Mouse (Mus musculus) embryo, embryonic 9.5 days (tissue): Measurements from ENCODE around the gene Pnmt.
"Not testable (repeated sequence)": the region's sequence is repeated elsewhere in the genome, so short reads cannot be mapped to it uniquely, and the experiment has no call there.

Experiments used
- DNase-seq: peaks from one replicate; pipeline ENCODE4 v3.0.0-alpha.2; 2017; ENCODE audit errors: extremely low spot score

The Pnmt gene

DNA sequence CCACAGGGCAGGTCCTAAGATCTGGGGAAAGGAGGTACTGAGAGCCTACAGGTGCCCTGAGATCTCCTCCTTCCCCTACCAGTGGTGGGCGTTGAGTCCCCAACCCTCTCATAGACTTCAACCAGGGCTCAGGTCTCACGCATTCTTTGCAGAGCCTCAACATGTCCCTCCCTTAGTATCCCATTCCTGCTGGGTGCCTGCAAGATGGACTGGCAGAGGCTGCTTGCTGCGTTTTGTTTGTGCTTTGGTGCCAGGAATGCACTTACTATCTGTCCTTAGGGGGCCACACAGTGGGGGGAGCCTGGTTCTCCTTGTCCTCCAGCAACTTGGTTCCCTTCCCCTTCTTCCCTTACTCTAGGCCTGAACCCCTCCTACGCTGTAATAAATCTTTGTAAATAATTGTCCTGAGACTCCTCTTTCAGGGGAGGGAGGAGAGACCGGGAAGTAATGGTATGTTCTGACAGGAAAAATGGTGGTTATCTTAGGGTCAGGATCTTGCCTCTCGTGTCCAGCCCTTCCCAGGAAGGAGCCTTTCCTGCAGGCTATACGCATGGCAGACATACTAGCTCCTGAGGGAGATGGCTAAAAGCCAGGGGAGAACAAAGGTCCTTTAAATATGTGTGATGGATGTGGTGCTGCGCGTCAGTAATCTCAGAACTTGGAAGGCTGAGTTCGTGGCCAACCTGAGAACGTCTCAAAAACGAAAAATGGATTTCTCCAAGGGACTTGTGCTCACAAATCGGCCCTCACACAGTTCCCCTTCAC, 28.7 kb upstream of the Pnmt start:
- no peak for DNase-seq

DNA sequence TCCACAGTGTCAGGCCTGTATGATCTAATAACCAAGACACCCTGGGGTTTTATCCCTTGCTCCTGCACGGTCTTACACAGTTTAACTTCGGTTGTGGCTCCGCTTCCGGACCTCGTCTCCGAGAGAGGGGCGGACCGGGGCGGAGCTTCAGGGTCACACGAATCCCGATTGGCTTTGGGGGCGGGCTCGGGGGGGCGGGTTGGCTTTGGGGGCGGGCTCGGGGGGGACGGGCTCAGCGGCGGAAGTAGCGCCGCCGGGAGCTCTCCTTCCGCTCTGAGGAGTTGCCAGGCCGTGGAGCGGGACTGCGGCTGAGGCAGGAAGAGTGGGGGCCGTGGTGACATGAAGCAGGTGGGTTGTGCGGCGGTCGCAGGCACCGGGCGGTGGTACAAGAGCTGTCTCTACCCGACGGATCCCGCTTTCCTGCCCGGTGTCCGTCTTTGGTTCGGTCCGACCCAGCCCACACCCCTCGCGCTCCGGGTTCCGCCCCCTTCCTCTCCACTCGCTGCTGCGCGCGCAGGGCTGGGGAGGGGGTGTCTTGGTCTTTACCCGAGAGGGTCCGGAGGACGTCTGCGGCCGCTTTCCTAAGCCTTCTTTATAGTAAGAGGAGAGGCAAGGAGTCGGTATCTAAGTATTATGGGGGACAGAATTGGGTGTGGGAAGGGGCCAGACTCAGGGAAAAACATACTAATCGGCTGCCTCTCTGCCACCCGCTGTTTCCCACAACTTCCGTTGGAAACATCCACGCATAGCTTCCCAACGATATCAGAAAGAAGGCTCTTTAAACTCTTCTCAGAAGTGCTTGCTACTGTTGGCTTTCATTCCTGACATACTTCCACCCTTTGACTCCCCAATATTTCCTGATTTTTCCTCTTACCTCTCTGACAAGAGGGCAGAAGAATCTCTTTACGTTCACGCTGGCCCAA, 27.8 kb upstream of the Pnmt start, which contains the start of gene Stard3:
Stard3 (plus strand) TSS at position 208 of the 923 bp plus-strand sequence.
- DNase-seq, result peak; percentile 93

DNA sequence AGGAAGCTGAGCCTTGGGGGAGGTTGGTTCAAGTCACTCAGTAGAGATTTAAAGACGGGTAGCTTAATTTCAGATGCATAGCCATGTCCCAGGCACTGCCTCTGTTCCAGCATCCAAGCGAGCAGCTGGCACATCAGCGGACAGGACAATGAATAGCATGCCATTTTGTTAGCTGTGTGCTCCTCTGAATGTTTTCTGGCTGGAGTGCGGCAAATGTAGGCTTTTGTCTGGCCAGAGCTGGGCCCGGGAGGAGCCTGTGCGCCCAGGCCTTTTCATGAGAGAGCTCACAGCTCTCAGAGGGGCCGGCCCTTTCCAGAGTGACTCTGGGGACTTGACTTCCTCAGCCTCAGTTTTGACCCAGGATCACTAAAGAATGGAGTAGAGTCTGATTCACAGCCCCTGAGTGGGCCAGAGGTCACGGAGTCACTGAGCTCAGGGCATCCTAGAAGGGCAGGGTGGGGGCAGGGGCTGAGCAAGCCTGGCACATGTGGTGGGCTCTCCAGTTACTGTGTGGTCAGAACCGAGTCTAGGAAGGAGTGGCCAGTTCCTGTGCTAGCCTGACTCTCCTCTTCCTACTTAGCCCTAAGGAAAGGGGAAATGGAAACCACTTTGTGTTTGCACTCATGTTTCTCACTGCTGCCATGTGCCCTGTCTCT, 25.3 kb upstream of the Pnmt start:
- no peak for DNase-seq

GRCm38 (mm10) chr11:98363817-98364216, 22.4 kb upstream of the Pnmt start:
- DNase-seq, result no peak

DNA sequence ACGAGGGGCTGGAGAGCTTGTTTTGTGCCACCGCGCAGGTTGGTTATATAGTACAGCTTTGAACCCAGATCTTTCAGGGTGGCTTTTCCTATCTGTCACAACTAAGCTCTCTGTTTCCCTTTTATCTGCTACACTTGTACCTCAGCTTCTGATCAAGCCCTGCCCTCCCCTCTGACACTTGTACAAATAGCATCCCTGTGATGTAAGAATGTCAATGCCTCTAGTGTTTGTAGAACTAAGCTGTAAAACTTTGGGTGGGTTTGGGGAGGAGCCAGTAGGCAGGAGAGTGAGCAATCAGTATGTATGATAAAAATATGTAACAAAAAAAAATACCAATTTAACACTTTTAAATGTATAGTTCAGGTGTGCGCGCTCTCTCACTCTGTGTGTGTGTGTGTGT, 21.8 kb upstream of the Pnmt start:
- DNase-seq, result no peak

- DNase-seq, result no peak
These were observed 20.0 kb upstream of the Pnmt start for GRCm38 (mm10) chr11:98366290-98366689.

DNA sequence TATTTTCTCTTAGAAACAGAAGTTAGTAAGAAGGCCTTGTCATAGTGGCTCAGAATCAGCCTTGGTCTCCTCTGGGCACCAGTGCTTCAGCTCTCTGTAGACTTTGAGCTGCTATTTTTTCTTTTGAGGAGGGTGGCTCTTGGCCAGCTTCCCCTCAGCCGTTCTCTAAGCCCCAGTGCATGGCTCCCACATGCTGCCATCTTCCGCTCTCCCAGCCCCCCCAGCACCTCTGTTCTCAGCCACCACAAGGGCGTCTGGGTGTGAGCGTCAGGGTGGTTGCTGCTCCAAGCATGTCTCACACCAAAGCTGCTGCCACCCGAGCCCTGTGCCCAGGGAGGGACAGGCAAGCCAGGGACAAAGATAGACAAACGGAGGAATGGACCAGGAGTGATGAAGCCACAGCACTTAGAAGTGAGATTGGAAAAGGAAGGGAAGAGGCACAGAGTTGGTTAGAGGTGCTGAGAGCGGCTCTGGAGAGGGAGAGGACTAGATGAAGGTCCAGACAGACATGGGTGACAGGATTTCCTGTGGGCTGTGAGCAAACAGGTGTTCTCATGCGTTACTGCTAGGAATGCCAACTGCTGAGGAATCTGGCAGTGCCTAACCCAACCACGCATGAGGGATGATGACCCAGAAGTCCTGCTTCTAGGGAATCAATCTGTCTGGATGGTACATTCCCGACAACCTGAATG, 18.9 kb upstream of the Pnmt start:
- no peak for DNase-seq

DNA sequence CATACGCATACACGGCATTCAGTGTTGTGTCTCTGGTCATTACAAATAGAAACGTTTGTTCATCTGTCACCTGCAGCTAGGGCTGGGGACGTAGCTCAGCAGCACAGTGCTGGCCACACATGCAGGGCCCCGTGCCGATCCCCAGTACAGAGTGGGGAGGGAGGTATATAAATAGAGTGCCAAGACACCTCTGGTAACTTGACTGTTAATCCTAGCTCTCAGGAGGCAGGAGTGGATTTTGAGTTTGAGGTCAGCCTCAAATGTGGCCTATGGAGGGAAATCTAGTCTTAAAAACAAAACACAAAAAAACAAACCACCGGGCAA, 18.4 kb upstream of the Pnmt start:
- no peak for DNase-seq

DNA sequence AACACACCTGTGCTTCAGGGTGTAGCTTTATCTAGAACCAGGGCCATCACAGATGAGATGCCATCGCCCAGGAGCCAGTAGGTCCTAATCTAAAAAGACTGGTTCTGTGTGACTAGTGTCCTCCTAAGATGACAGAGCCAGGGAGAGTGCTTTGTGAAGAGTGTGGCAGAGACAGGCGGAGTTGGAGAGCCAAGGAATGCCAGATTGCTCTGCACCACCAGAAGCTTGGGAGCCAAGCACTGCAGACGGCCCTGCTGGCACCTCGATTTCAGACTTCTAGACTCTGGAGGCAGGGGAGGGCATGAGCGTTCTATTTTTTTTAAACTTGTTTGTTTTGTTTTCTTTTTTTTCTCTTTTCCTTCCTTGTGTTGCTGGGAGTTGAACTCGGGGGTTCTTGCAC, 16.9 kb upstream of the Pnmt start:
- DNase-seq, result no peak

- DNase-seq, result no peak
These were observed 15.7 kb upstream of the Pnmt start for GRCm38 (mm10) chr11:98370588-98370987.

GRCm38 (mm10) chr11:98371556-98372240, 14.6 kb upstream of the Pnmt start:
- DNase-seq, result no peak

- DNase-seq, result peak; percentile 81
These were observed 13.8 kb upstream of the Pnmt start for GRCm38 (mm10) chr11:98372406-98372805.

- no peak for DNase-seq
These were observed 13.0 kb upstream of the Pnmt start for GRCm38 (mm10) chr11:98373244-98373643.

- DNase-seq, result no peak
These were observed 12.0 kb upstream of the Pnmt start for GRCm38 (mm10) chr11:98374266-98374665.

DNA sequence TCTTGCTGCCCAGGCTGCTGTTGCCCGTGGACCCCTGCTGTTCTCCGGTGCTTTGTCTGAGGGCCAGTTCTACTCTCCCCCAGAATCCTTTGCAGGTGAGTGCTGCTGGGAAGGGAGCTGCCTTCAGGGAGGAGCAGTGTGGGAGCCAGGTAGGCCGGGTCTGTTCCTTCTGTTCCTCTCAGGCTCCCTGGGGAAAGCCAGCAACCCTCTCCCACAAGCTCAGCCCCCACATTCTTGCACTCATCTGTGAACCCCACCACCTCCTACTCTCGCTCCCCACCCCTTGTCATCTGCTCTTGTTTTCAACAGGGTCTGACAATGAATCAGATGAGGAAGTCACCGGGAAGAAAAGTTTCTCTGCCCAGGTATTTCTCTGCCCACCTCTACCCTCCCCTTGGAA, 9.5 kb upstream of the Pnmt start:
- no peak for DNase-seq

DNA sequence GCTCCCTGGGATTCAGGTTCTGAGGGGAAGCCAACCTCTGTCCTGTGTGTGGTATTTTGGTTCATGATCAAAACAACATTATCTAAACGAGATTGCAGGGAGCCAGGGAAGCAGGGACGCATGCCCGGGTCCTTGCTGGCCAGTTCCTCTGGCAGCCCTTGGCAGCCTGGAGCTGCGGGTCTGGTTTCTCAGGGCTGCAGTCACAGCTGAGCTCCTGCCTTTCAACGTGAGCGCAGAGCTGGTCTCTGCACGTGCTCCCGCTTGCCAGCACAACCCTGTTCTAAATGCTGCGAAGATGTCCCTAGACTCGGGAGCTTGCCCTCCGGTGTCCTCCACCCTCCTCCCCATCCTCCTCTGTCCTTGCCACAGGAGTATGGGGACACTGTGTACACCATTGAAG, 8.5 kb upstream of the Pnmt start:
- DNase-seq, result no peak

DNA sequence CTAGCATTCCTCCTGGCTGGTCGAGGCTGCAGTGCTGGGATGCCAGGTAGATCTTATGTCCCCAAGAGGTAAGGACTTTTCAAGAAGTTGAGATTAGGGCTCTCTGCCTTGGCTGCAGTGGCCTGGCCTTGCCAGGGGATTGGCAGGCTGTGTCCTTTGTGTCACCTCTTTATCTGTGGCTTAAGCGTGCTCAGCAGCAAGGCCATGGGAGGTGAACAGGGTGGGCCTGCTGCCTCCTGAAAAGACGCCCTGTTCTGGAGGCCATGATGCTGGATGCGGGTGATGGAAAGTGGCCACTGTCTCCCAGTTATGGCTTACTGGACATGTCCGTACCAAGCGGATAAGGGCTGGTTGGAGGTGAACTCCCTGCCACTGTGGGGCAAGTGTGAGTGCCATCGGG, 6.9 kb upstream of the Pnmt start:
- DNase-seq, result no peak

DNA sequence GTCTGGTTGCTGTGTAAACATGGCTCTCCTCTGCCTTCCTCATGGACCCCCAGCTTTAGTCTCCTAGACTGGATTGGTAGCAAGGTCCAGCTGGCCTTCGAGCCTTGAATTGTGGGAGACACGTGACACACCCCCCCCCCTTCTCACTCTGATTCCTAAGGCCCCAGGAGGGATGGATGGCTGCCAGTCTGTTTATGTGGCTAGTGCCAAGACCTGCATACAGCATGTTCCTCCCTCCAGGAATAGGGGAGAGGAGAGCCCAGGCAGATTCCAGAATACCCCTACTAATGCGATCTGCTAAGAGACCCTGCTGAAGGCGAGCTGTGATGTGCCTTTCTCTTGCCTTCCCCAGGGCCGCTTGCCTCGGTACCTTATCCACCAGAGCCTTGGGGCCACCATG, 6.1 kb upstream of the Pnmt start:
- no peak for DNase-seq

GRCm38 (mm10) chr11:98381651-98382050, 4.6 kb upstream of the Pnmt start:
- DNase-seq, result no peak

- not testable (repeated sequence) for DNase-seq
These were observed 3.8 kb upstream of the Pnmt start for GRCm38 (mm10) chr11:98382405-98382804.

DNA sequence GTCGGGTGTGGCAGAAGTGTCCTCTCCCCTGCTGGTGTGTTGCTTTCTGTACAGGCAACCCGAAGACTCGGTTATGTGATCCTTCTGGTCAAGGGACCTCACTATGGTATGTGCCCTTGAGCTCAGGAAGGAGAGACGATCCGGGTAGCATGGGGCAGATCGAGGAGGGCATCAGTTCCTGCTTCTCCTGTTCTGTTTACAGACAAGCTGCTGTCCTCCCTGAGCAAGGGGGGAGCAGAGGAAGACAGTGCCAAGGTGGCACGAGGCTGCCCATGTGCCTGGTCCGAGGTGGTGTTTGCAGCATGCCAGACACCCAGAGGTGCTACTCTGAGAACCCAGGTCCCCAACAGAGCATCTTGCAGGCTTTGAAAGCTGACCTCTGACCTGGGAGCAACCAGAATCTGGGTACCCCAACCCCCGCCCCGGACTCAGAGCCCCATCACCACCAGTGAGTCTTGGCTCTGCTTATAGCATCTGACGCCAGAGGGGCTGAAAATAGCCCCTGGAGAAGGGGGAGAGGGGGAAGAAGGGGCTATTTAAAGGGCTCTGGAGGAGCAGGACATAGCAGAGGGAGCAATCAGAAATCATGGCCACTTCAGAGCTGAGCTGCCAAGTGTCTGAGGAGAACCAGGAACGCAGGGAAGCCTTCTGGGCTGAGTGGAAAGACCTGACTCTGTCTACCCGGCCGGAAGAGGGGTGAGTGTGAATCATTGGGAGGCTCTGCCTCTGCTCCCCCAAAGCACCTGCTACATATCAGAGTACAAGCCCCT, 2.8 kb upstream of the Pnmt start, which contains the start of gene Tcap:
Tcap (plus strand) TSS at position 551 of the 770 bp plus-strand sequence.
- DNase-seq, result no peak
